Mouse (Mus musculus) CH12.LX (cell line): ENCODE measurements around the gene Gm10715.
"Not testable (repeated sequence)": the region's sequence is repeated elsewhere in the genome, so short reads cannot be mapped to it uniquely, and the experiment has no call there.

ENCODE experiments used
- BHLHE40 ChIP-seq: IDR thresholded peaks from 2 replicates; pipeline ENCODE4 v1.6.1; 2011; ENCODE audit warnings: mild to moderate bottlenecking, low read depth, low read length, improper control_type of control experiment
- CTCF ChIP-seq, 2 experiments: IDR thresholded peaks in 1 of 2; conservative IDR thresholded peaks in 1 of 2; 2 replicates each; pipeline ENCODE4 v1.5.1; 2011 to 2012; ENCODE audit warnings: low read depth in 2 of 2, low read length in 2 of 2, improper control_type of control experiment in 1 of 2, inconsistent platforms in 1 of 2, mild to moderate bottlenecking in 1 of 2, moderate library complexity in 1 of 2

GRCm38 (mm10) chr9:3030677-3031318, 5.9 kb upstream of the Gm10715 start:
- not testable (repeated sequence) for TF ChIP-seq BHLHE40; CTCF (conservative IDR thresholded peaks at IDR 0.05 in 1 of 2, IDR thresholded peaks at IDR 0.05 in 1 of 2; ENCODE audit: low read depth in 2 of 2, low read length in 2 of 2)
